Mouse (Mus musculus) gastrocnemius, adult 8-10 months (tissue): Measurements from ENCODE around the gene Bdh2. TPM values are rescaled to one million over a fixed set of nuclear protein-coding genes. Genes with fewer than 3 reads are reported as not detected.

ENCODE experiments used
- DNase-seq, 2 experiments: peaks; one replicate each; pipeline ENCODE4 v3.0.0; 2022; ENCODE audit warnings: low spot score in 2 of 2
- total RNA-seq, 4 experiments: library from RNA; stranded (reverse); gene quantifications; 2 replicates each; pipeline ENCODE4 v1.2.4; 2022

Gene Bdh2
- total RNA-seq = 1 to 10 TPM; 1.4 to 2.7 (median 2.3) TPM

GRCm38 (mm10) chr3:135280669-135281415 is at the start of gene Bdh2:
Gene Bdh2, plus strand, starts transcription at chr3:135281221.
- DNase-seq = peak; percentile 65 to 70

DNA sequence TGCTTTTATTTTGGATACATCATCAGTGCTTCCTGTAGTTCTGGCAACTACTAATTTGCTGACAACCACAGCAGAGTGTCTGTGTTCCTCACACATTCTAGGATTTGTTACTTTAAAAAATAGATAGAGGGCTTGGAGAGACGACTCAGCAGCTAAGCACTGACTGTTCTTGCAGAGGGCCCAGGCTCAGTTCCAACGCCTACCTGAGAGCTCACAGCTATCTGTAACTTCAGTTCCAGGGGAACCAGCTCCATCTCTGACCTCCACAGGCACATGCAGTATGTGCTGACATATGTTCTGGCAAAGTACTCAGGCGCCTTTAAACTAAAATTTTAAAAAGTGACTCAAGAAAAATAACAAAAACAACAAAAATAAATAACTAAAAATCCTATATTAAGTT is 49.0 kb upstream of the Bdh2 start:
- no peak for DNase-seq

DNA sequence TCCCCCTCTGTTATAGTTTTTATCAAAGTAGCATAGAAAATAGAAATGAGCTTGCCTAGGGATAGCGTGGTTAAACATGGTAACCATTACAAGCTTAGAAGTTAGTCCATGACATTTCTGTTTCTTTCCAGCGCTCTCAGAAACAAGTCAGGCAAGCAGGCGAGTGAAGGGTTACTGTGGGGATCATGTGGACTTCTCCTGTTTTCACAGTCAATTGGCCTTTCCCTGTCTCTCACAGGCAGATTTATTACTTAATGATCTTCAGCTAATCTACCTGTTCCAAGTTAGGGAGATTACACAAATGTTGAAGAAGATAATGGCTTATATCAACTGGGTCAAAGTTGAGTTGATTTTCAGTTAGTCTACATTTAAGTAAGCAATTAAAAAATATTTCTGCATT is 48.6 kb upstream of the Bdh2 start:
- no peak for DNase-seq

DNA sequence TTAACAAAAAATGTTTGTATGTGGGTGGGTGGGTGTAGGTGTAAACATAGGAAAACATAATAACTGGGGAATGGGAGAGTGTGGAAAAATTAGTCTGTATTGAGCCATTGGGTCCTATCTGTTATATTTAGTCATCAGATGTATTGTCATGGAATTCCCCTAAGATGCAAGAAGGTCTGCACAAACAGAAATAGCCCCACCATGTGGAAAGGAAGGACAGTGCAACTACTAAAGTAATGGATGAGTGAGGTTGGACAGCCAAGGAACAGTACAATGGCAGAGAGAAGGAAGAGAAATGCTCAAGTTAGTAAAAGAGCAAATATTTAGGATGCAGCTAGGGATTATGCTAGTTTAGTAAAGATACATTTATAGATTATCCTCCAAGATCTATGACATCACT is 35.3 kb upstream of the Bdh2 start:
- DNase-seq = no peak

GRCm38 (mm10) chr3:135246828-135247227 is 34.2 kb upstream of the Bdh2 start:
- DNase-seq = no peak

- DNase-seq = no peak
These were observed 31.9 kb upstream of the Bdh2 start for GRCm38 (mm10) chr3:135249104-135249503.

DNA sequence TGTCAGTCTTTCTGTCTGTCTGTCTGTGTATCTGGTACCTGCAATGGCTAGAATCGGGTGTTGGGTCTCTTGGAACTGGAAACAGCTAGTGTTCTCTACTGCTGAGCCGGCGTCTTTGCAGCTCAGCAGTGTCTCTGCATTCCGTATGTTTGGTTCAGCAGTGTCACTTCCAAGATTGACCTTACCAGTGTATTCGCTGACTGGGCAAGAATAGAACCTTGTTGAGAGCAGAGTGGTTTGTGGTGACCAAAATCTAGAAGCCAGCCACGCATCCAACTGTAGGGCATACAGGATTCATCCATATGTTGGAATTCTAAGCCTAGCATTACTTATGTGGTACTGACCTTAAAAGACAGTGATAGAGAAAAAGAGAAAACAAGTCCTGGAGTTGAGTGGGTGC is 29.2 kb upstream of the Bdh2 start:
- no peak for DNase-seq

DNA sequence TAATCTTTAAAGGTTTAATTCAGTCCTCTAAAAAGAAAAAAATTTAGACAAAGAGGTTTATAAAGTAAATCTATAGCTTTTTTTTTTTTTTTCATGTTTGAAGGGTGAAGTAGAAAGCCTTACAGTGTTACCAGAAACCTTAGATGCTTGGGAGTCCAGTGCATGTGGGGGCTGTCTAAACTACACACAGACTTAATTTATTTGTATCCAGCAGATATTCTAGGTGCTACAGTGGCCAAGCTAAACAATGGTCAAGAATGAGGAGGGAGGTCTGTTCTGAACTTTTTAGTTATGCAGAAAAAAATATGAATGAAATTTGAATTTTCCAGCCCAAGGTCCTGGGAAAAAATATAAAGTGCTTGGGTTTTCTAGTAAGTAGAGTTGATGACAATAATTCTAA is 26.2 kb upstream of the Bdh2 start:
- no peak for DNase-seq

GRCm38 (mm10) chr3:135258919-135259318 is 22.1 kb upstream of the Bdh2 start:
- DNase-seq = no peak

- no peak for DNase-seq
These were observed 20.8 kb upstream of the Bdh2 start for GRCm38 (mm10) chr3:135260233-135260632.

DNA sequence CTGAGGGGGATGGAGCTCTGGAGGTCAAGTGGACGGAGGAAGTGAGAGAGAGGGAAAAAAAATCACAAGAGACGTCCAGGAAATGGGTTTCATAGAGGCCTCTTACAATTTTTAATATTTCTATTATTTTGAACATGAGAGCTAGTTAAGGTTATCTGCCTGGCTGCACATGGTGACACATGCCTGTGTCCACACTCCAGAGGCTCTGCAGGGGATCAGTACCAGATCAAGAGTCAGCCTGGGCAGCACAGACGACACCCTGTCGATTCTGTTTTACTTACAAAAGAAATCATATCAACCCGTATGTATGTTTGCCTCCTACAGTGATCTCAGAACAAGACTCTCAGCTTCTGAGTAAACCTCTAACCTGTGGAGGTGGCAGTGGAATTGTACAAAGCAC is 12.4 kb upstream of the Bdh2 start:
- DNase-seq = no peak

GRCm38 (mm10) chr3:135269391-135269990 is 11.5 kb upstream of the Bdh2 start:
- DNase-seq = no peak

GRCm38 (mm10) chr3:135272627-135273026 is 8.4 kb upstream of the Bdh2 start:
- peak in 1 of 2 experiments; percentile 13 for DNase-seq

- DNase-seq = peak in 1 of 2 experiments; percentile 6
These were observed 8.0 kb upstream of the Bdh2 start for GRCm38 (mm10) chr3:135273047-135273446.

- no peak for DNase-seq
These were observed 861 bp upstream of the Bdh2 start for GRCm38 (mm10) chr3:135280160-135280559.

GRCm38 (mm10) chr3:135281701-135282100 is 680 bp downstream of the Bdh2 start:
- DNase-seq = no peak

DNA sequence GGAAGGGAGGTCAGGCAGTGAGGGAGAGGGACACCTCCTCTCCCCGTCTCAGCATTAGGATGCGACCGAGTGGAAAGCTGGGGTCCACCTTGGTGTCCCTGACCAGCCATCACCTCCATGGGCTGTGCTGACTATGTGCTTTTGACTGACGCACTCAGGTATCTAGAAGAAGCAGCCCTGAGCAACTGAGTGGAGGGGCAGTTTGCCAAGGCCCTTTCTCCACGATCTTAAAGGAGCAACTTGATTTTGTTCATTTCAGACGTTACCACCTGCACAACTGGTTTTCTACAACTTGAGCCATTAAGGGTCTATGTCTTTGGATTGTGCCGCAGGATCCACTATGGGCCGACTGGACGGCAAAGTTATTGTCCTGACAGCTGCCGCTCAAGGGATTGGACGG is 4.2 kb downstream of the Bdh2 start:
- no peak for DNase-seq

DNA sequence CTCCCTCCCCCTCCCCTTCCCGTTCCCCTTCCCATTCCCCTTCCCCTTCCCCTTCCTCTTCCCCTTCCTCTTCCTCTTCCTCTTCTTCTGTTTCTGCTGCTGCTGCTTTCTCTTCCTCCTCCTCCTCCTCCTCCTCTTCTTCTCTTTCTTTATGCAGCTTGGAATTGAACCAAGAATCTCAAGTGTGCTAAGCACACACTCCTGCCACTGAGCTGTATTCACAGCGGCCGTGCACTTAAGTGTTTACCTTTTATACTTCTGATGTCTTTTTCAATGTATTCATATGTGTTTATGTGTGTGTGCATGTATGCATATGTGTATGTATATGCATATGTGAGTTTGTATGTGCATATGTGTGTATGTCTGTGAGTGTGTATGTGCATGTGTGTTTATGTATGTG is 4.8 kb downstream of the Bdh2 start:
- DNase-seq = no peak

GRCm38 (mm10) chr3:135288138-135288750 is 7.2 kb downstream of the Bdh2 start:
- no peak for DNase-seq

GRCm38 (mm10) chr3:135289148-135289547 is 8.1 kb downstream of the Bdh2 start:
- DNase-seq = no peak

- no peak for DNase-seq
These were observed 9.4 kb downstream of the Bdh2 start for GRCm38 (mm10) chr3:135290249-135290894.

GRCm38 (mm10) chr3:135293703-135294102 is 12.7 kb downstream of the Bdh2 start:
- DNase-seq = no peak
